In genomic region chr4:76369101-76369500, GRCm38 (mm10) we compare ENCODE assay signal across 16 mouse cellular contexts.
DNase-seq lines count a peak whose midpoint lies in the region; ATAC-seq lines count a peak whose summit lies in the region.
"Had no signal": no experiment of that assay in that cellular context is flagged by ENCODE, and none has a peak within 500 bp of the region (broad histone marks: within the 10 kb centered on the region; RNA-seq: fewer than 3 reads in every experiment).

No protein-coding gene starts in this region.

- DNase-seq in kidney, adult 18-20 months, result peak; percentile 32
- no peak for DNase-seq in kidney, postnatal 4 days
- peak; percentile 76 for DNase-seq in kidney, adult 9 months
- no peak for DNase-seq in neural tube, embryonic 10.5 days (ENCODE audit: extremely low spot score, low spot score)
- DNase-seq in MN1 (ENCODE audit: low spot score), result no peak
- DNase-seq: cerebellum, postnatal 25 days; heart, postnatal 4 days; midbrain, embryonic 14.5 days had no signal

- H3K9ac ChIP-seq in limb, embryonic 13.5 days, result no peak overlapping the region
- H3K9ac ChIP-seq: liver, embryonic 15.5 days had no signal

- H3K27ac ChIP-seq in brown adipose tissue, adult 24 weeks (replicated peaks; ENCODE audit: low read depth, low read length), result peak overlapping the region; percentile 39
- H3K27ac ChIP-seq in limb, embryonic 13.5 days, result no peak overlapping the region
- H3K27ac ChIP-seq: forebrain, embryonic 10.5 days; hindbrain, postnatal 0 days; liver, embryonic 15.5 days; macrophage had no signal

- 10% methylated on average over 3 of the region's 3 CpGs for WGBS in limb, embryonic 13.5 days

- H3K4me1 ChIP-seq in brown adipose tissue, adult 24 weeks (ENCODE audit: control insufficient read depth, insufficient read depth, insufficient read length, low read length), result peaks cover 10% of the 10 kb centered on the region; the same call in 1 of the 2 replicates
- peaks cover 59% of the 10 kb centered on the region for H3K4me1 ChIP-seq in limb, embryonic 13.5 days
- H3K4me1 ChIP-seq: liver, embryonic 15.5 days had no signal

- H3K4me3 ChIP-seq in brown adipose tissue, adult 24 weeks (ENCODE audit: insufficient read depth, low read depth, low read length), result no peak overlapping the region
- no peak overlapping the region for H3K4me3 ChIP-seq in limb, embryonic 13.5 days
- H3K4me3 ChIP-seq: forebrain, embryonic 10.5 days; liver, embryonic 15.5 days had no signal

- peak overlapping the region; percentile 47 for H3K4me2 ChIP-seq in limb, embryonic 13.5 days (replicated peaks)
- H3K4me2 ChIP-seq: heart, embryonic 11.5 days; liver, embryonic 15.5 days had no signal

- H3K9me3 ChIP-seq in limb, embryonic 13.5 days, result no peaks in the 10 kb centered on the region; the same call in 1 of the 2 replicates
- H3K9me3 ChIP-seq: forebrain, embryonic 10.5 days; G1E; liver, embryonic 15.5 days had no signal

- no peaks in the 10 kb centered on the region for H3K36me3 ChIP-seq in limb, embryonic 13.5 days
- H3K36me3 ChIP-seq: forebrain, embryonic 10.5 days; G1E; liver, embryonic 15.5 days had no signal

- no peaks in the 10 kb centered on the region for H3K27me3 ChIP-seq in limb, embryonic 13.5 days
- H3K27me3 ChIP-seq: liver, embryonic 15.5 days had no signal

- peak; percentile 55; the same call in 1 of the 2 replicates for ATAC-seq in limb, embryonic 13.5 days (ENCODE audit: low FRiP score, low read depth)
- ATAC-seq: hindbrain, postnatal 0 days had no signal

Comparison
In these comparisons a context has a peak if more than half of its experiments do, and no peak if none do; other contexts are left out.
1. DNase-seq: peak in kidney, adult 18-20 months (single experiment) and kidney, adult 9 months (single experiment); none in kidney, postnatal 4 days (0 of 2), neural tube, embryonic 10.5 days (single experiment) and MN1 (single experiment).